Mouse (Mus musculus): Measurements from ENCODE around the gene Brwd1. TPM values are rescaled to one million over a fixed set of nuclear protein-coding genes. Genes with fewer than 3 reads are reported as not detected.

Brwd1 gene
- polyA plus RNA-seq, 1 experiment from 2014 or later = 45.4 TPM

- Histone ChIP-seq H3K36me3 (ENCODE audit: insufficient read depth, low read length) (no peaks in the 10 kb centered on the region), H3K27me3 (ENCODE audit: insufficient read depth, low read length) (no peaks in the 10 kb centered on the region), H3K27ac (no peak overlapping the region), H3K4me2 (ENCODE audit: low read length) (no peak overlapping the region), H3K4me1 (replicated peaks; ENCODE audit: insufficient read depth, low read length) (0 out of 2 replicates have a peak, but pooled peaks cover 4% of the 10 kb centered on the region), H3K9ac (ENCODE audit: low read depth, low read length) (no peak overlapping the region), H3K9me3 (replicated peaks; ENCODE audit: low read length) (no peaks in the 10 kb centered on the region), H3K4me3 (replicated peaks; ENCODE audit: low read depth, low read length) (no peak overlapping the region)
- ATAC-seq (replicated peaks; ENCODE audit: low FRiP score, low read depth) (no peak; the same call in 1 of the 2 replicates), DNase-seq (ENCODE audit: low spot score) (peak; percentile 31)
- no peak for TF ChIP-seq CTCF (IDR thresholded peaks at IDR 0.05; ENCODE audit: low read depth)
- 58% methylated on average over 9 of the region's 9 CpGs for WGBS
These were observed 9.5 kb upstream of the Brwd1 start for GRCm38 (mm10) chr16:96091515-96092504.

DNA sequence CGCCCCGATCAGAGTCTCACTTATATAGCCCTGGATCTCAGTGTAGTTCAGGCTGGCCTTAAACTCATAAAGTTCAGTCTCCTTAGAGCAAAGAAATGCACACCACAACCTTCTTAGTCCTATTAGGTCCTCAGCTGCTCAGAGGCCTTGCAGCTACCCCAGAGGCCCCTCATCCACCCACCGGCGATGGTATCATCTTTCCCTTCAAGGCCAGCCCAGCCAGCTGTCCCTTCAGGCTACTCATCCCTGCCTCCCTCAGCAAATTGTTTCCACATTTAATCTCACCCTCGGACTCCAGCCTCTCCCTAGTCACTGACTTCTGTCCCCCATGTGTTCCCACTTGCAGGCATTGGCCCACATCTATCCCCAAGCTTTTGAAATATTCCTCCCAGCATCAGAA, 5.8 kb upstream of the Brwd1 start:
- Histone ChIP-seq H3K4me1 (replicated peaks; ENCODE audit: insufficient read depth, low read length) (peaks cover 10% of the 10 kb centered on the region; the same call in 1 of the 2 replicates), H3K27me3 (ENCODE audit: insufficient read depth, low read length) (no peaks in the 10 kb centered on the region), H3K27ac (no peak overlapping the region), H3K9ac (ENCODE audit: low read depth, low read length) (no peak overlapping the region), H3K9me3 (replicated peaks; ENCODE audit: low read length) (no peaks in the 10 kb centered on the region), H3K36me3 (ENCODE audit: insufficient read depth, low read length) (no peaks in the 10 kb centered on the region), H3K4me3 (replicated peaks; ENCODE audit: low read depth, low read length) (no peak overlapping the region), H3K4me2 (ENCODE audit: low read length) (no peak overlapping the region)
- WGBS = 45% methylated on average over 5 of the region's 5 CpGs
- no peak for ATAC-seq (replicated peaks; ENCODE audit: low FRiP score, low read depth)
- DNase-seq (ENCODE audit: low spot score) = peak; percentile 44
- TF ChIP-seq CTCF (IDR thresholded peaks at IDR 0.05; ENCODE audit: low read depth) = no peak

DNA sequence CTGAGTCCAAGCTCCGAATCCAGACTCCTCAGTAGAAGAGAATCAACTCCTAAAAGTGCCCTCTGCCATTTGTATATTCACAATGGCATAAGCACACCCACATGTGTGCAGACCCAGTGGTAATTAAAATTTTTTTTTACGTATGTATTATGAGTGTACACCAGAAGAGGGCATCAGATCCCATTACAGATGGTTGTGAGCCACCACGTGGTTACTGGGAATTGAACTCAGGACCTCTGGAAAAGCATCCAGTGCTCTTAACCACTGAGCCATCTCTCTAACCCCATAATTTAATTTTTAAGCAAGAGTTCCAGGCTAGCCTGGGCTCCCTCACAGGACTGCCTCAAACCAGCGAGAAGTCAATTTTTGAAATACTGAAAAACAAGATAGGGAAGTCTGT, 5.1 kb upstream of the Brwd1 start:
- Histone ChIP-seq H3K4me2 (ENCODE audit: low read length) (no peak overlapping the region), H3K27me3 (ENCODE audit: insufficient read depth, low read length) (no peaks in the 10 kb centered on the region), H3K27ac (no peak overlapping the region), H3K9ac (ENCODE audit: low read depth, low read length) (no peak overlapping the region), H3K9me3 (replicated peaks; ENCODE audit: low read length) (no peaks in the 10 kb centered on the region), H3K36me3 (ENCODE audit: insufficient read depth, low read length) (no peaks in the 10 kb centered on the region), H3K4me1 (replicated peaks; ENCODE audit: insufficient read depth, low read length) (peaks cover 10% of the 10 kb centered on the region; the same call in 1 of the 2 replicates), H3K4me3 (replicated peaks; ENCODE audit: low read depth, low read length) (no peak overlapping the region)
- WGBS = 75% methylated on average over 4 of the region's 4 CpGs
- TF ChIP-seq CTCF (IDR thresholded peaks at IDR 0.05; ENCODE audit: low read depth) = peak; percentile 36; the same call in 1 of the 2 replicates
- ATAC-seq (replicated peaks; ENCODE audit: low FRiP score, low read depth) (no peak), DNase-seq (ENCODE audit: low spot score) (no peak)

GRCm38 (mm10) chr16:96087001-96087400, 4.7 kb upstream of the Brwd1 start:
- no peak for DNase-seq (ENCODE audit: low spot score)

GRCm38 (mm10) chr16:96085597-96085996, 3.3 kb upstream of the Brwd1 start:
- no peaks in the 10 kb centered on the region for H3K9me3 ChIP-seq (replicated peaks; ENCODE audit: low read length)
- DNase-seq (ENCODE audit: low spot score) (no peak), ATAC-seq (replicated peaks; ENCODE audit: low FRiP score, low read depth) (no peak)
- H3K27ac ChIP-seq = no peak overlapping the region
- no peak overlapping the region for H3K9ac ChIP-seq (ENCODE audit: low read depth, low read length)
- peaks cover 10% of the 10 kb centered on the region for H3K4me1 ChIP-seq (replicated peaks; ENCODE audit: insufficient read depth, low read length)
- H3K27me3 ChIP-seq (ENCODE audit: insufficient read depth, low read length) = no peaks in the 10 kb centered on the region
- 0 out of 2 replicates have a peak, but pooled peaks cover 2% of the 10 kb centered on the region for H3K36me3 ChIP-seq (ENCODE audit: insufficient read depth, low read length)
- no peak overlapping the region for H3K4me2 ChIP-seq (ENCODE audit: low read length)
- TF ChIP-seq CTCF (IDR thresholded peaks at IDR 0.05; ENCODE audit: low read depth) = no peak
- no peak overlapping the region for H3K4me3 ChIP-seq (replicated peaks; ENCODE audit: low read depth, low read length)

More at GRCm38 (mm10) chr16:96087001-96087400, 4.7 kb upstream of the Brwd1 start:
- Histone ChIP-seq H3K36me3 (ENCODE audit: insufficient read depth, low read length) (no peaks in the 10 kb centered on the region), H3K27ac (no peak overlapping the region), H3K4me3 (replicated peaks; ENCODE audit: low read depth, low read length) (no peak overlapping the region), H3K4me1 (replicated peaks; ENCODE audit: insufficient read depth, low read length) (peaks cover 10% of the 10 kb centered on the region; the same call in 1 of the 2 replicates), H3K4me2 (ENCODE audit: low read length) (no peak overlapping the region), H3K9ac (ENCODE audit: low read depth, low read length) (no peak overlapping the region), H3K27me3 (ENCODE audit: insufficient read depth, low read length) (no peaks in the 10 kb centered on the region), H3K9me3 (replicated peaks; ENCODE audit: low read length) (no peaks in the 10 kb centered on the region)
- WGBS = 50% methylated on average over 12 of the region's 12 CpGs
- TF ChIP-seq CTCF (IDR thresholded peaks at IDR 0.05; ENCODE audit: low read depth) = no peak
- ATAC-seq (replicated peaks; ENCODE audit: low FRiP score, low read depth) = no peak

DNA sequence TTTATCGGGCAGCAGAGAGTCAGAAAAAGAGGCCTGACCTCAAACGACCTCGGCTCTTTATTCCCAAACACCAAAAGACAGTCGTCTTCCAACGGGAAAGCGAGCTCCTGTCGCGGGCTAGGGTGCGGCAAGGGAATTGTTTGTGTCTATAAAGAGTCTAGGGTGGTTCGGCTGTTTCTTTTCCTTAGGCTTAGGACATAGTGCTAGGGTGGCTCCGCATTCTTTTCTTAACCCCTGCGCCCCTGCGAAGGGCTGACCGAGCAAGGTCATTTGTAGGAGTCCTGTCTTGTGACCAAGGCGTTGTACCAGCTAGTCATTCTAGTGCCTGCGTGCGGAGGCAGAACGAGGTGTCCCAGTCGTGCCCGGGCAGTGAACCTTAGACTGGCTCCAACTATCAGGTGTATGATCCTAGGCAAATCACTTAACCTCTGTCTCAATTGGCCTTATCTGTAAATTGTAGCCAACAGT, 887 bp upstream of the Brwd1 start:
- Histone ChIP-seq H3K27ac (peak overlapping the region; percentile 100), H3K9ac (ENCODE audit: low read depth, low read length) (peak overlapping the region; percentile 100), H3K36me3 (ENCODE audit: insufficient read depth, low read length) (peaks cover 17% of the 10 kb centered on the region; the same call in 1 of the 2 replicates), H3K4me3 (replicated peaks; ENCODE audit: low read depth, low read length) (peak overlapping the region; percentile 87), H3K9me3 (replicated peaks; ENCODE audit: low read length) (no peaks in the 10 kb centered on the region), H3K27me3 (ENCODE audit: insufficient read depth, low read length) (no peaks in the 10 kb centered on the region), H3K4me1 (replicated peaks; ENCODE audit: insufficient read depth, low read length) (peaks cover 14% of the 10 kb centered on the region), H3K4me2 (ENCODE audit: low read length) (peak overlapping the region; percentile 79)
- 5% methylated on average over 20 of the region's 20 CpGs for WGBS
- DNase-seq (ENCODE audit: low spot score) (peak; percentile 50), ATAC-seq (replicated peaks; ENCODE audit: low FRiP score, low read depth) (peak; percentile 20)
- TF ChIP-seq CTCF (IDR thresholded peaks at IDR 0.05; ENCODE audit: low read depth) = no peak

All from kidney, postnatal 0 days (tissue).